Mouse (Mus musculus) kidney, adult 2 months (tissue): ENCODE results near the gene Slc34a2. TPM values are rescaled to one million over a fixed set of nuclear protein-coding genes. Genes with fewer than 3 reads are reported as not detected.

Source experiments
- DNase-seq: peaks from one replicate; pipeline ENCODE4 v3.0.0; 2021
- H3K27ac ChIP-seq: fragments of 200-500 bp; 2 replicates; pipeline ENCODE4 v1.5.1; 2012; ENCODE audit warnings: low read depth, low read length, control low read depth, inconsistent platforms; ENCODE audit not compliant: insufficient read depth
- H3K27me3 ChIP-seq: fragments of 200-500 bp; replicated peaks from 2 replicates; pipeline ENCODE4 v1.6.1; 2012; ENCODE audit warnings: mild to moderate bottlenecking, moderate library complexity, low read length, inconsistent platforms; ENCODE audit not compliant: control insufficient read depth, insufficient read depth
- H3K36me3 ChIP-seq: fragments of 200-500 bp; 2 replicates; pipeline ENCODE4 v1.6.1; 2012; ENCODE audit warnings: mild to moderate bottlenecking, moderate library complexity, low read length, inconsistent platforms; ENCODE audit not compliant: control insufficient read depth, insufficient read depth
- H3K4me1 ChIP-seq: fragments of 200-500 bp; 2 replicates; pipeline ENCODE4 v1.6.1; 2011; ENCODE audit warnings: low read length; ENCODE audit not compliant: control insufficient read depth, insufficient read depth
- H3K4me3 ChIP-seq: fragments of 200-500 bp; 2 replicates; pipeline ENCODE4 v1.5.1; 2011; ENCODE audit warnings: mild to moderate bottlenecking, low read depth, low read length, control low read depth; ENCODE audit not compliant: insufficient read depth
- CTCF ChIP-seq: fragments of 200-500 bp; conservative IDR thresholded peaks from 2 replicates; pipeline ENCODE4 v1.5.1; 2011; ENCODE audit warnings: low read depth, mild to moderate bottlenecking, control low read depth, low read length, moderate library complexity, mixed read lengths; ENCODE audit not compliant: insufficient read depth, insufficient read length
- POLR2A ChIP-seq: fragments of 200-500 bp; IDR thresholded peaks from one replicate; pipeline ENCODE4 v1.6.1; 2011; ENCODE audit warnings: low read depth, low read length, control low read depth
- WGBS: fragments of 180-500 bp; shearing (Covaris S2); methylation state at CpG from one replicate; pipeline ENCODE4 v1.1.7; 2018; 5-methylcytosine and 5-hydroxymethylcytosine counted together
- polyA plus RNA-seq: library from polyadenylated mRNA; depleted of rRNA; stranded (reverse); fragments of >200 nt; gene quantifications from 2 replicates; pipeline ENCODE4 v1.2.3, GENCODE M21; 2012

Gene Slc34a2
- polyA plus RNA-seq, 1 experiment: 2.9 TPM

GRCm38 (mm10) chr5:53009027-53009769 is 28.7 kb upstream of the Slc34a2 start:
- peak; percentile 48 for DNase-seq
- no peak for TF ChIP-seq CTCF
- TF ChIP-seq POLR2A: no peak
- Histone ChIP-seq H3K27ac (no peak overlapping the region), H3K4me1 (peaks cover 4% of the 10 kb centered on the region; the same call in 1 of the 2 replicates), H3K36me3 (no peaks in the 10 kb centered on the region), H3K27me3 (no peaks in the 10 kb centered on the region), H3K4me3 (no peak overlapping the region)
- 50% methylated on average over 8 of the region's 8 CpGs for WGBS

- no peak overlapping the region for H3K4me3 ChIP-seq
- no peak overlapping the region for H3K27ac ChIP-seq
- H3K27me3 ChIP-seq: no peaks in the 10 kb centered on the region
- WGBS: 58% methylated on average over 4 of the region's 4 CpGs
- H3K4me1 ChIP-seq: peaks cover 4% of the 10 kb centered on the region; the same call in 1 of the 2 replicates
- TF ChIP-seq CTCF (no peak), POLR2A (no peak)
- DNase-seq: no peak
- H3K36me3 ChIP-seq: no peaks in the 10 kb centered on the region
Measured at GRCm38 (mm10) chr5:53009770-53010133, 28.1 kb upstream of the Slc34a2 start.

- TF ChIP-seq CTCF: no peak
- no peak for TF ChIP-seq POLR2A
- Histone ChIP-seq H3K36me3 (no peaks in the 10 kb centered on the region), H3K27ac (no peak overlapping the region), H3K4me3 (no peak overlapping the region), H3K4me1 (peaks cover 4% of the 10 kb centered on the region; the same call in 1 of the 2 replicates), H3K27me3 (no peaks in the 10 kb centered on the region)
- DNase-seq: no peak
- 96% methylated on average over 3 of the region's 3 CpGs for WGBS
Measured at GRCm38 (mm10) chr5:53011327-53011726, 26.6 kb upstream of the Slc34a2 start.

- no peak overlapping the region for H3K4me3 ChIP-seq
- no peak overlapping the region; the same call in 1 of the 2 replicates for H3K27ac ChIP-seq
- no peaks in the 10 kb centered on the region for H3K4me1 ChIP-seq
- H3K27me3 ChIP-seq: no peaks in the 10 kb centered on the region
- H3K36me3 ChIP-seq: no peaks in the 10 kb centered on the region
- TF ChIP-seq POLR2A (no peak), CTCF (no peak)
- peak; percentile 67 for DNase-seq
- WGBS: 56% methylated on average over 5 of the region's 5 CpGs
Measured at GRCm38 (mm10) chr5:53016606-53017005, 21.3 kb upstream of the Slc34a2 start.

- Histone ChIP-seq H3K4me1 (0 out of 2 replicates have a peak, but pooled peaks cover 3% of the 10 kb centered on the region), H3K36me3 (no peaks in the 10 kb centered on the region), H3K4me3 (no peak overlapping the region), H3K27ac (no peak overlapping the region), H3K27me3 (no peaks in the 10 kb centered on the region)
- no peak for TF ChIP-seq POLR2A
- no peak for TF ChIP-seq CTCF
- WGBS: 82% methylated on average over 4 of the region's 4 CpGs
- no peak for DNase-seq
Measured at GRCm38 (mm10) chr5:53018316-53018715, 19.6 kb upstream of the Slc34a2 start.

- WGBS: 69% methylated on average over 2 of the region's 2 CpGs
- Histone ChIP-seq H3K27me3 (no peaks in the 10 kb centered on the region), H3K36me3 (no peaks in the 10 kb centered on the region), H3K27ac (peak overlapping the region; percentile 67), H3K4me1 (peaks cover 15% of the 10 kb centered on the region; the same call in 1 of the 2 replicates), H3K4me3 (no peak overlapping the region)
- no peak for TF ChIP-seq POLR2A
- TF ChIP-seq CTCF: no peak
- DNase-seq: peak; percentile 58
Measured at GRCm38 (mm10) chr5:53023432-53023831, 14.4 kb upstream of the Slc34a2 start.

GRCm38 (mm10) chr5:53023901-53024300 is 14.0 kb upstream of the Slc34a2 start:
- Histone ChIP-seq H3K27me3 (no peaks in the 10 kb centered on the region), H3K27ac (peak overlapping the region; percentile 67), H3K4me1 (peaks cover 15% of the 10 kb centered on the region; the same call in 1 of the 2 replicates), H3K4me3 (no peak overlapping the region), H3K36me3 (no peaks in the 10 kb centered on the region)
- peak; percentile 79 for DNase-seq
- TF ChIP-seq POLR2A (no peak), CTCF (no peak)
- WGBS: 58% methylated on average over 5 of the region's 5 CpGs
